Mouse (Mus musculus) heart, adult 2 months (tissue): ENCODE results near the gene Rccd1.

Source experiments
- CTCF ChIP-seq: fragments of 200-600 bp; IDR thresholded peaks from 2 replicates; pipeline ENCODE4 v1.8.1; 2022; ENCODE audit warnings: antibody characterized with exemption, mild to moderate bottlenecking, moderate library complexity
- POLR2A ChIP-seq: fragments of 200-500 bp; IDR thresholded peaks from 2 replicates; pipeline ENCODE4 v1.6.1; 2011; ENCODE audit warnings: mild to moderate bottlenecking, low read depth, low read length, control low read depth; ENCODE audit not compliant: insufficient read depth

GRCm38 (mm10) chr7:80268897-80269750 is 55.1 kb downstream of the Rccd1 start, which contains the start of gene Vps33b:
- TF ChIP-seq POLR2A (peak; percentile 58), CTCF (no peak)
